ENCODE assay signal across 15 mouse cellular contexts in the genomic region with DNA sequence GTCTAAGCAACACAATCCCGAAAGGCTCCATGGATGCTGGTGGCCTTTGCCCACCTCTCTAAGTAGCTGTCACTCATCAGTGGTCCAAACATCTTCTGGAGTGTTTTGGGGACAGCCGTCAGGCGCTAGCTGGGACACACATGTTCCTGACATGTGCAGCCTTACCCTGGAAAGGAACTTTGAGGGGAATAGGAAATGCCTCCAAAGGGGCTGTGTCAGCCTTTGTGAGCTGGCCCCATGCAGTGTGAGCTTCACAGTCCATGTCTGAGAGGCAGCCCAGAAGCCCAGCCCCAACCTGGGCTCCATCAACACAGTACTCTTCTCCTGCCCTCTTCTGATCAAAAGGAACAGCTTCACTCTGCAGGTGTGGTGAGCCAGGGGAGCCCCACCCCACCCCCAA.
"Had no signal": no experiment of that assay in that cellular context is flagged by ENCODE, and none has a peak within 500 bp of the region (broad histone marks: within the 10 kb centered on the region; RNA-seq: fewer than 3 reads in every experiment).

No protein-coding gene starts in this region.

- H3K4me3 ChIP-seq: liver, embryonic 12.5 days; neural tube, embryonic 13.5 days had no signal

- H3K9me3 ChIP-seq: liver, embryonic 12.5 days; neural tube, embryonic 13.5 days had no signal

- DNase-seq: kidney, adult 8-10 months; kidney, postnatal 25 days; layer of hippocampus, adult 9-11 months; lung, embryonic 14.5 days; lung, postnatal 10 days; lung, postnatal 4 days; retina, postnatal 1 day; right cerebral cortex, postnatal 4 days; spleen, adult 18-20 months; thymus, adult 18-20 months; thymus, postnatal 14 days had no signal

- H3K4me1 ChIP-seq: liver, embryonic 12.5 days had no signal

- H3K4me2 ChIP-seq: liver, embryonic 12.5 days; lung, embryonic 14.5 days; midbrain, embryonic 11.5 days; neural tube, embryonic 13.5 days had no signal

- H3K9ac ChIP-seq: liver, embryonic 12.5 days; lung, embryonic 14.5 days; neural tube, embryonic 13.5 days had no signal

- ATAC-seq: liver, embryonic 12.5 days; midbrain, embryonic 16.5 days had no signal

- H3K27ac ChIP-seq: liver, embryonic 12.5 days; neural tube, embryonic 13.5 days had no signal

- H3K27me3 ChIP-seq: liver, embryonic 12.5 days; neural tube, embryonic 13.5 days had no signal
